Mouse (Mus musculus) embryonic facial prominence, embryonic 13.5 days (tissue): Measurements from ENCODE around the gene Bend5. TPM values are rescaled to one million over a fixed set of nuclear protein-coding genes. Genes with fewer than 3 reads are reported as not detected.

Source experiments
- ATAC-seq: fragments of 200-750 bp; cut with Nextera tagmentation; 2 replicates; pipeline ENCODE4 v1.8.0; 2017; ENCODE audit warnings: low read depth; ENCODE audit not compliant: insufficient number of reproducible peaks, insufficient read depth, low FRiP score, low TSS enrichment
- H3K27ac ChIP-seq: fragments of 300-500 bp; sonication (generic); 2 replicates; pipeline ENCODE4 v1.5.1; 2015; ENCODE audit warnings: moderate library complexity, mild to moderate bottlenecking, inconsistent platforms
- H3K27me3 ChIP-seq: fragments of 300-500 bp; sonication (generic); 2 replicates; pipeline ENCODE4 v1.6.1; 2015; ENCODE audit warnings: mild to moderate bottlenecking, inconsistent platforms
- H3K36me3 ChIP-seq: fragments of 300-500 bp; sonication (generic); 2 replicates; pipeline ENCODE4 v1.6.1; 2015; ENCODE audit warnings: mild to moderate bottlenecking, inconsistent platforms
- H3K4me1 ChIP-seq: fragments of 300-500 bp; sonication (generic); 2 replicates; pipeline ENCODE4 v1.6.1; 2015; ENCODE audit warnings: inconsistent platforms
- H3K4me2 ChIP-seq: fragments of 300-500 bp; sonication (generic); 2 replicates; pipeline ENCODE4 v1.6.1; 2015; ENCODE audit warnings: moderate library complexity, mild to moderate bottlenecking, inconsistent platforms
- H3K4me3 ChIP-seq: fragments of 300-500 bp; sonication (generic); 2 replicates; pipeline ENCODE4 v1.5.1; 2015; ENCODE audit warnings: mild to moderate bottlenecking, inconsistent platforms
- H3K9ac ChIP-seq: fragments of 300-500 bp; sonication (generic); 2 replicates; pipeline ENCODE4 v1.6.1; 2015; ENCODE audit warnings: mild to moderate bottlenecking, inconsistent platforms
- H3K9me3 ChIP-seq: fragments of 300-500 bp; sonication (generic); 2 replicates; pipeline ENCODE4 v1.6.1; 2016; ENCODE audit warnings: inconsistent platforms
- WGBS: fragments of 180-500 bp; shearing (Covaris S2); methylation state at CpG from one replicate; pipeline ENCODE4 v1.1.7; 2015; ENCODE audit warnings: mixed read lengths; 5-methylcytosine and 5-hydroxymethylcytosine counted together
- polyA plus RNA-seq: library from polyadenylated mRNA; unstranded; fragments of >200 nt; fragmentation: Nextera tagmentation; extraction: Ambion mirVana; gene quantifications from 2 replicates; pipeline ENCODE4 v1.2.1, GENCODE M21; 2015

Gene Bend5
- polyA plus RNA-seq, 1 experiment from 2014 or later, result 143 TPM

DNA sequence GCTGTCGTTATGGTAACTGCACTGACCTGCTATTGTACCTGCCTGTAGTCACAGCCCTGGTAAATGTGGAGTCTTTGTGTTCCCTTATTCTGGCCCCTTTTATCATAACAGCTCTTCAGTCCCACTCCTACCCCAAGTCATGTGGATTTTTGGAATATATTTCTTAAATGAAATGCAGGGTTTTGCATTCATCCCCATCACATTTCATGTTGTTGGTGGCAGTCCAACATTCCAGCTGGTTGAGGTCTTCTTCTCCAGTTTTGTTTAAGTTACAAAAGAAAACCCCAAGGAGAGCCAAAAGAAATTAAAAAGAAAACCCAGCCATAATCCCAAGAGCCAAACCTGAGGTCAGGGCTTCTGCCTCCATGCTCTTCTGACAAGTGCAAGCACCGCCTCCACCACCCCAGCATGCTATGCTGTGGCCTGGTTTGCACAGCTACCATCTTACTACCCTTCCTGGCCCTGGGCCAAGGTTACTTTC is 52.5 kb downstream of the Bend5 start:
- peak; percentile 66; the same call in 1 of the 2 replicates for ATAC-seq
- H3K4me3 ChIP-seq, result no peak overlapping the region

DNA sequence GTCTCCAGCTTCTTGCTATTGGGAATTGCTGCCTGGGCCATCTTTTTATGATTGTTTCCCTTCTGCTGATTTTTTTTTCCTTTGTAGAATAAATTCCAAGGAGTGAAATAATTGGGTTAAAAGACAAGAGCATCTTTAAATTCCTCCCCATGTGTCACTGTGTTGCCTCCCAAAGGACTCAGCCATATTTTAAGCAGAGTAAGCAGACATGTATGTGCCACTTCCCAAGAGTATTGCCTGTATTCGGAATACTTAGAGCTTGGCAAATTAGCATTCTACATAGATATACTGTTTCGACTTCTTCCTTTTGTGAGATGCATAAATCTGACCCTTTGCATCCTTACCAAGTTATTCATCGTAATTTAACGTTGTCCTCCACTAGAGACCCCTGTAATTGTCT is 53.0 kb downstream of the Bend5 start:
- Histone ChIP-seq H3K9me3 (no peaks in the 10 kb centered on the region), H3K4me3 (no peak overlapping the region), H3K36me3 (no peaks in the 10 kb centered on the region), H3K4me2 (no peak overlapping the region), H3K27me3 (no peaks in the 10 kb centered on the region), H3K9ac (no peak overlapping the region), H3K27ac (peak overlapping the region; percentile 34), H3K4me1 (peaks cover 24% of the 10 kb centered on the region)
- WGBS, result 69% methylated on average over 4 of the region's 4 CpGs
- no peak for ATAC-seq

More for the DNA sequence above, 52.5 kb downstream of the Bend5 start:
- 70% methylated on average over 2 of the region's 2 CpGs for WGBS
- Histone ChIP-seq H3K9me3 (no peaks in the 10 kb centered on the region), H3K27me3 (no peaks in the 10 kb centered on the region), H3K9ac (no peak overlapping the region), H3K27ac (peak overlapping the region; percentile 34), H3K4me2 (no peak overlapping the region), H3K4me1 (peaks cover 24% of the 10 kb centered on the region), H3K36me3 (no peaks in the 10 kb centered on the region)

DNA sequence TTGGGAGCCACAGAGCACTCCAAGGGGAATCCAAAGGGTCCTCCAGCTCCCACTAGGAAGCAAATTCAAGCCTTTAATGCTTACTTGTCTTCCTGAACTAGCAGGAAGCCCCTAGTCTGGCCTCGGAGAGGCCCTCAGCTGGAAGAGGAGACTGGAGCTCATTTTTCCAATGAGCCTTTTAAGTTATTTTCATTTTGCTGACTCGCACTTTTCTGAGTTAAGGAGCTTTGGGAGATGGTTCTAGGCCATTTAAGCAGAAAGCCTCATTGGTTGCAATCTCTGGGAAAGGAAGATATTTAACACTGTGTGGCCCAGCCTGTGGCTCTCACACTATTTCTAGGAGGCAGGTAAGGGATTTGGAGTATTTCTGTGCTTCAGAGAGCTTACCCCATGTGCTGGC is 55.0 kb downstream of the Bend5 start:
- Histone ChIP-seq H3K4me2 (no peak overlapping the region), H3K9me3 (no peaks in the 10 kb centered on the region), H3K4me3 (no peak overlapping the region), H3K27me3 (no peaks in the 10 kb centered on the region), H3K36me3 (no peaks in the 10 kb centered on the region), H3K27ac (no peak overlapping the region), H3K4me1 (peaks cover 29% of the 10 kb centered on the region), H3K9ac (no peak overlapping the region)
- 41% methylated on average over 2 of the region's 2 CpGs for WGBS
- no peak for ATAC-seq

DNA sequence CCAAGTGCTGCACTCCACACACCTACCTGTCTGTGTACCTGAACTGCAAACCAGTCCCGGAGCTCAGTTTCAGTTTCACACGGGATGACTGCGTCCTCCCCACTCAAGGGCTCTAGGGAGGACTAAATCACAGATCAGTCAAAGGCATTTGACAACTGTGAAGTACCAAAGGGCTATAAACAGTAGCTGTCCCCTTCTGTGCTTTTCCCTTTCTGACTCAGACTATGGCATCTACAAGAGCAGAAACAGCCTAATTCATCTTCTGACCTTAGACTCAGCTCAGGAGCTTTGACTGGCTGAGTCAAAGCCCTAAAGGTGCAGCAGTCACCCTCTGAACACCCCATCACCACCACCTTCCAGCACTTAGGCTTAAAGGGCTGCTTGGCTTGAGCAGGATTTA is 56.9 kb downstream of the Bend5 start:
- no peak for ATAC-seq
- H3K27ac ChIP-seq, result no peak overlapping the region
- H3K9ac ChIP-seq, result no peak overlapping the region
- H3K4me1 ChIP-seq, result peaks cover 29% of the 10 kb centered on the region
- H3K36me3 ChIP-seq, result no peaks in the 10 kb centered on the region
- 81% methylated on average over 3 of the region's 3 CpGs for WGBS
- no peaks in the 10 kb centered on the region for H3K27me3 ChIP-seq
- H3K4me2 ChIP-seq, result no peak overlapping the region
- no peaks in the 10 kb centered on the region for H3K9me3 ChIP-seq
- H3K4me3 ChIP-seq, result no peak overlapping the region

DNA sequence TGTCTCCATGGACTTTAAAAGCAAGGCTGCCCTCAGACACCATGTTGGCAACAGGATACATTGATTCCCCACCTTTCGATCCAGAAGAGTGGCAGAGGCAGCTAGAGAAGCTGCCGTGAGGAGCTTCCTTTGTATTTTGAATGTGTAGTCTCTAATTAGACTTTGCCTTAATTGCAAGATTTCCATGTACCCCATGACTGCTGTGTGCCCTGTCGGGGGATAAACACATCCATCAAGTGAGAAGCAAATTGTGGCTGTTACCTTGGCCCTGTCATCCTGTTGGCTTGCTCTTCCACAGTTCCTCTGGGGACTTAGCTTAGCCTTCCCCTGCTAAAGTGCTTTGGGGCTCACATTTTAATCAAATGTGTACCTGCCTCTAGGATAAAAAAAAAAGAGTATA is 57.7 kb downstream of the Bend5 start:
- no peaks in the 10 kb centered on the region for H3K9me3 ChIP-seq
- no peak overlapping the region for H3K9ac ChIP-seq
- no peaks in the 10 kb centered on the region for H3K27me3 ChIP-seq
- no peak overlapping the region for H3K4me2 ChIP-seq
- no peak overlapping the region for H3K27ac ChIP-seq
- no peak overlapping the region for H3K4me3 ChIP-seq
- WGBS, result 60% methylated on average over 3 of the region's 3 CpGs
- ATAC-seq, result no peak
- peaks cover 22% of the 10 kb centered on the region for H3K4me1 ChIP-seq
- no peaks in the 10 kb centered on the region for H3K36me3 ChIP-seq

DNA sequence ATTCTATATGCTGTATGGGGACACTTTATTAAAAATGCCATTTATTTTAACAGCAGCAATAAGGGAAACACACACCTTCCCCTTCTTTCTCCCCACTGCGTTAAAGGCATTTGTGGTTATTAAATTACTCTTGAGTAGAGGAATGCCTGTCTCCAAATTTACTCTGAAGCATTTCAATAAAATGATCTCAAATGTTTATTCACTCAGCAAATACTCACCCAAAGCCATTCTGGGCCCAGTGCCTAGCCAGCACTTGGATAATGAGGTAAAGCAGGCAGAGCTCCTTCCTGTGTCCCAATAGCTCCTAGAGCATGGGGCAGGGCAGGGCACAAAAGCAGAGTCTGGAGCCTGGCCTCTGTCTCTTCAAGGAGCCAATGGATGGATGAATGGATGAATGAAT is 58.2 kb downstream of the Bend5 start:
- 52% methylated on average over 1 of the region's 1 CpGs for WGBS
- peaks cover 17% of the 10 kb centered on the region for H3K4me1 ChIP-seq
- no peaks in the 10 kb centered on the region for H3K36me3 ChIP-seq
- no peak overlapping the region for H3K4me2 ChIP-seq
- H3K4me3 ChIP-seq, result no peak overlapping the region
- no peak overlapping the region for H3K27ac ChIP-seq
- no peak overlapping the region for H3K9ac ChIP-seq
- no peak for ATAC-seq
- H3K9me3 ChIP-seq, result no peaks in the 10 kb centered on the region
- no peaks in the 10 kb centered on the region for H3K27me3 ChIP-seq

DNA sequence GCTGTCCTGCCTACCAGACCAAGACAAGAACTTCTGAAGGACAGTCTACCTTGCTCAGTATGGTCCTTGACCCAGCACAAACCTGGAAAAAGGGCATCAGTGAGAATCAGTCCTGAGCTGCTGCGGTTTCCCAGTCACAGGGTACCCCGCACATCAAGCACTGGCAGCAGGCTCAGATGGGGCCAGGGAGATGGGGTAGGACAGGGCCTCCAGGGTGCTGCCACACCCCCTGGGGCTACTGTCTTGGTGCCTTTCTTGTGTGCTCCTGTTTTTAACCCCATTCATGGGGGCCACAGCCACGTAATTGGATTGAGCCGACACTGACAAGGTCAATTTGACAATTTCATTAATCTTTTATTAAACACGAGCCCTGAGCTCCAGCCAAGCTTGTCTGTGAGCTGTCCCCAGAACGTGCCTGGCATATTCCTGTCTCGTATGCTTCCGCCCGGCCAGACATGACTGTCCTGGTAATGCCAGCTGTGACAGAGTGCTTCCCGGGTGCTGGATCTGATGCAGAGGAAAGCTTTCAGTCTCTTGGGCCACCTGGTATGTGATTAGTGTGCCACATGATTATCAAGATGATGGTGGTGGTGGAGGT is 60.7 kb downstream of the Bend5 start:
- Histone ChIP-seq H3K4me1 (peaks cover 5% of the 10 kb centered on the region), H3K27ac (no peak overlapping the region), H3K36me3 (no peaks in the 10 kb centered on the region), H3K4me3 (no peak overlapping the region), H3K9me3 (no peaks in the 10 kb centered on the region), H3K27me3 (no peaks in the 10 kb centered on the region), H3K9ac (no peak overlapping the region), H3K4me2 (no peak overlapping the region)
- WGBS, result 67% methylated on average over 10 of the region's 10 CpGs
- no peak for ATAC-seq

DNA sequence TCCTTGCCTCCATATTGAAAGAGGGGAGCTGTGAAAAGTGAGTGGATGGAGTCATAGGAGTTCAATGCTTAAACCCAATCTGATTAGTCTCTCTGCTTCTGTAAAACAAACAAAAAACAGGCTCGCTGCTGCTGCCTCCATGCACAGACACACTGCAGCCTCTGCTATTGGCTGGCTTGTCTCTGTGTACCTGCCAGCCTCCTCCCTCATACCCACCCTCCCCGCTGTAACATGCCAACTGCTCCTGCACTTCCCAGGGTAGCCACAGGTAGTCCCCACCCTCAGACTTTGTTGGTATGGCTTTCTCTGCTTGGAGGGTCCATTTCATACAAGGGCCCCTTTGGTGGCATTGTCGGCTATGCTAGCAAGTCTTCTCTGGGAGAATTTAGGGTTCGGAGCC is 62.7 kb downstream of the Bend5 start:
- Histone ChIP-seq H3K4me2 (no peak overlapping the region), H3K9ac (no peak overlapping the region), H3K4me1 (peaks cover 5% of the 10 kb centered on the region), H3K27me3 (no peaks in the 10 kb centered on the region), H3K36me3 (no peaks in the 10 kb centered on the region), H3K27ac (no peak overlapping the region), H3K4me3 (no peak overlapping the region), H3K9me3 (no peaks in the 10 kb centered on the region)
- no peak for ATAC-seq
- WGBS, result 43% methylated on average over 4 of the region's 4 CpGs

DNA sequence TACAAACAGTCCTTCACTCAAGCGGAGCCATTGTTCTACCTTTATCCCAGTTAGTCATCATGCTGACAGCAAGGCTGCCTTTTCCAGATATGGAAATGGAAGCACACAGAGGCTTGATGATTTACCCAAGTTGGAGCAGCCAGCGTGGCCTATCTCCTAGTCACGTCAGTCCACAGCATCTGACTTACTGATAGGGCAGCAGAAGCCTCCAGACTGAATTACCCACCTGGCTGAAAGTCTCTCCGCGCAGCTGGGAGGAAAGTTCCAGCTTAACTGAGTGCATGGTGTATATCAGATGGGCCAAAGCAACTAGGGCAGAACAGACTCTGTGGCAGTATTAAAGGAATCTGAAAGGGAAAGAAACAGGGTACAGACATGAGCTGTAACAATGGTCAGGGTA is 68.7 kb downstream of the Bend5 start:
- ATAC-seq, result no peak
- H3K9ac ChIP-seq, result no peak overlapping the region
- no peaks in the 10 kb centered on the region for H3K27me3 ChIP-seq
- peaks cover 23% of the 10 kb centered on the region for H3K4me1 ChIP-seq
- 87% methylated on average over 5 of the region's 5 CpGs for WGBS
- H3K4me2 ChIP-seq, result no peak overlapping the region
- no peaks in the 10 kb centered on the region for H3K36me3 ChIP-seq
- no peak overlapping the region for H3K4me3 ChIP-seq
- H3K9me3 ChIP-seq, result no peaks in the 10 kb centered on the region
- no peak overlapping the region for H3K27ac ChIP-seq

DNA sequence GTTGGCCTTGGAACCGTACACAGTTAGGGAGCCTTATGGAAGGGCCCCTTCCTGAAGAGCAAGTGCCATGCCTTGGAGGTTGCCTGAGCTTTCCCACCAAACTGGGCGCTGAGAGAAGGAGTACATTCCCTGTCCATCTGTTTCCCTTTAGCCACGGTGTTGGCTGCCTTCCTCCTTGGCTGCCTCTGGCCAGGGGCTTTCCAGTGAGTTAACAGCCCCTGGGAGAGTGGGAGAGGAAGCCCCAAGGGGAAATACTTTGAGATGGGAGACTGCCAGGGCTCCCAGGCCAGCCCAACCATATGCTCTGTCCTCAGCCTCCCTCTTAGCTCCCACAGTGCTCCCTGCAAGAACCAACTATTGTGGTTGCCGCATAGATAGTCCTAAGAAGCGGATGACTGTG is 70.4 kb downstream of the Bend5 start:
- no peak overlapping the region for H3K4me2 ChIP-seq
- no peaks in the 10 kb centered on the region for H3K36me3 ChIP-seq
- no peak overlapping the region; the same call in 1 of the 2 replicates for H3K27ac ChIP-seq
- H3K4me1 ChIP-seq, result peaks cover 23% of the 10 kb centered on the region
- H3K9ac ChIP-seq, result no peak overlapping the region
- 41% methylated on average over 5 of the region's 5 CpGs for WGBS
- no peaks in the 10 kb centered on the region for H3K27me3 ChIP-seq
- ATAC-seq, result no peak
- H3K9me3 ChIP-seq, result no peaks in the 10 kb centered on the region
- no peak overlapping the region for H3K4me3 ChIP-seq

DNA sequence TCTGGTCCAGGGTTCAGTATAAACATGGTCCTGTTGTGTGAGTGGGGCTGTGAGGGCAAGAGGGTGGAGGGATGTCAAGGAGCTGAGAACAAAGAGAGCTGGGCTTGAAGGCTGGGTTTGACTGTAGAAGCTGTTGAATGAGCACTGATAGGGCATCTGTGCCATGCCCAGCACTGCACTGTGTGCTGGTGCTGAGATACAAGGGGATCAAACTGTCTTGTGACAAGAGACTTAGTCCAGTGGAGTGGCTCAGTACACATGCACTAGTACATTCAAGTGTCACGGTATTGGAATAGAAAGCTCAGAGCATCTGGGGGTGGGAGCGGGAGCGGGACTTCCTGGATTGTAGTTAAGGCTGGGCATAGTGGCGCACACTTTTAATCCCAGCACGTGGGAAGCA is 71.4 kb downstream of the Bend5 start:
- no peak for ATAC-seq
- H3K27me3 ChIP-seq, result no peaks in the 10 kb centered on the region
- H3K4me1 ChIP-seq, result peaks cover 23% of the 10 kb centered on the region
- WGBS, result 54% methylated on average over 5 of the region's 5 CpGs
- H3K4me2 ChIP-seq, result no peak overlapping the region
- H3K36me3 ChIP-seq, result no peaks in the 10 kb centered on the region
- H3K27ac ChIP-seq, result no peak overlapping the region
- H3K4me3 ChIP-seq, result no peak overlapping the region
- no peaks in the 10 kb centered on the region for H3K9me3 ChIP-seq
- no peak overlapping the region for H3K9ac ChIP-seq

DNA sequence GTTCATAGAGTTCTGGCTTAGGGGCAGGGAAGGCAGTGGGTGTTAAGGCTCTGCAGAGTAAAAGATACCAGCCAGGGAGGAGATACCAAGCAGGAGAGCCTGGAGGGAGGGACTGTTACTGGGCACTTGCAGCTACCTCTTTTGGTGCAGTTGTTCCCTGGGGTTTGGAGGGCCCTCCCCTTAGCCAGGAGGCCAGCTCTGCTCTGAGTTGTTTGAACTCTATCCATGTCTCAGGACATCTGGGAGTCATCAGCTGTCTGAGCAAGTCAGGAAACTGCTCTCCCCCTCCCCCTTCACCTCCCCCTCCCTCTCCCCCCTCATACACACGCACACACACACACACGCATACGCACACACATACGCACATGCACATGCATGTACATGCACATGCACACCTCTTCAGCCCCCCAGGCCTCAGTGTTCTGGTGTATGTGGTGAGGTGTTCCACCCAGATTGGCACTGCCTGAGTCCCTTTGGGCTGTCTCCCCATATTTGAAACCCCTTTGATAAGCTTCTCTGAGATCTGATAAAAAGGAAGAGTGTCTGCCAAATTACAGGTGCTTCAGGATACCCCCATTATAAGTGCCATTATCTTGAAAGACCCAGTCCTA is 72.5 kb downstream of the Bend5 start:
- no peak overlapping the region for H3K4me2 ChIP-seq
- no peak overlapping the region for H3K27ac ChIP-seq
- H3K9me3 ChIP-seq, result no peaks in the 10 kb centered on the region
- H3K9ac ChIP-seq, result no peak overlapping the region
- no peak; the same call in 1 of the 2 replicates for ATAC-seq
- H3K27me3 ChIP-seq, result no peaks in the 10 kb centered on the region
- 59% methylated on average over 4 of the region's 4 CpGs for WGBS
- no peak overlapping the region for H3K4me3 ChIP-seq
- peaks cover 23% of the 10 kb centered on the region for H3K4me1 ChIP-seq
- no peaks in the 10 kb centered on the region for H3K36me3 ChIP-seq
